ENCODE assay signal across 8 mouse cellular contexts in the genomic region with DNA sequence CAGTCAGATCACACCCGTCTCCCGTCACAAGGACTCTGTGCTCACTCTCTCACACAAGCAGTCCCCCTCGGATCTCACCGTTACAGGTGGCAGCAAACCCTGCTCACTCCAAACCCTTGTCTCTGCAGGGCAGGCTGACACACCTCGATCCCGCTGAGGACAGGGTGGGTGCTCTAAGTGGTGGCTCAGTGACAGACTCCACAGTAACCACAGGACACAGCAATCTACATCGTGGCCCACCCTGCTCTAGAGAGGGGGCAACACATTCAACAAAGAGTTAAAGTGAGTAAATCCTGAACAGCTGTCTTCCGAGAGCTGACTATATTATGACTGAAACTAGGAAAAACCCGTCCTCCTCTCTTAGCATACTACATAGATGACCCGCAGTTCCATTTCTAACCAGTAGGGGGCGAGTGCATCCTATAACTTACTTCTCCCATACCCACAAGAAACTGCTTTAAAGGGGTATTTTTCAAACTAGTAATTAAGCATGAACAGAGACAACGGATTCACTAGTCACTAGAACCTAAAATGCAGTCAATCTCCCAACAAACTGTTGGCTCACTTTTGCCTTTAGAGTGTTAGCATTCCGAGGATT. TPM values are rescaled to one million over a fixed set of nuclear protein-coding genes. Genes with fewer than 3 reads are reported as not detected.
DNase-seq lines count a peak whose midpoint lies in the region; TF ChIP-seq lines count a peak whose summit lies in the region.

No protein-coding gene starts in this region.

- no peak overlapping the region for H3K9ac ChIP-seq in CH12.LX (ENCODE audit: insufficient read depth, low read depth)

- H3K36me3 ChIP-seq in CH12.LX (replicated peaks in 1 of 2; ENCODE audit: control insufficient read depth in 1 of 2, insufficient read depth in 1 of 2, low read length in 1 of 2), result peaks cover 13 to 37% of the 10 kb centered on the region in 2 experiments
- H3K36me3 ChIP-seq in embryonic facial prominence, embryonic 10.5 days (replicated peaks), result peaks cover 26% of the 10 kb centered on the region

- intact Hi-C loops in heart, postnatal 36 days (cut with DNase I), result loop anchor here (1.0 to 5.0 kb wide), 4 partner anchors 63 to 440 kb away; no protein-coding TSS in a partner anchor

- no peak for TF ChIP-seq POLR2A in CH12.LX (IDR thresholded peaks at IDR 0.05; ENCODE audit: low read depth, low read length)

- H3K9me3 ChIP-seq in CH12.LX (replicated peaks; ENCODE audit: low read length), result no peaks in the 10 kb centered on the region
- H3K9me3 ChIP-seq in embryonic facial prominence, embryonic 10.5 days, result peaks cover 2% of the 10 kb centered on the region; the same call in 1 of the 2 replicates

- H3K79me2 ChIP-seq in CH12.LX (replicated peaks; ENCODE audit: control insufficient read depth, extremely low read depth, insufficient read depth, poor library complexity, severe bottlenecking), result no peaks in the 10 kb centered on the region

- peak; percentile 85 to 92 for TF ChIP-seq CTCF in CH12.LX (conservative IDR thresholded peaks at IDR 0.05 in 1 of 2, IDR thresholded peaks at IDR 0.05 in 1 of 2; ENCODE audit: low read depth in 2 of 2, low read length in 2 of 2)

- no peak overlapping the region for H3K4me3 ChIP-seq in CH12.LX (replicated peaks in 1 of 3; ENCODE audit: low read depth in 2 of 3, low read length in 2 of 3, poor library complexity in 1 of 3)
- no peak overlapping the region for H3K4me3 ChIP-seq in embryonic facial prominence, embryonic 10.5 days

- no peak overlapping the region for H3K4me2 ChIP-seq in CH12.LX (ENCODE audit: insufficient read depth, low read depth, poor library complexity, severe bottlenecking)

- TF ChIP-seq EP300 in CH12.LX (IDR thresholded peaks at IDR 0.05; ENCODE audit: low read length), result 0 out of 2 replicates have a peak, but pooled peaks have one; percentile 10

- peak; percentile 65 for TF ChIP-seq RAD21 in CH12.LX (IDR thresholded peaks at IDR 0.05; ENCODE audit: low read depth, low read length)

- no peaks in the 10 kb centered on the region for H3K27me3 ChIP-seq in CH12.LX (replicated peaks)
- H3K27me3 ChIP-seq in embryonic facial prominence, embryonic 10.5 days (replicated peaks; ENCODE audit: low read depth, poor library complexity, severe bottlenecking), result no peaks in the 10 kb centered on the region; the same call in 1 of the 2 replicates

- in situ Hi-C loops in CH12.LX (cut with MboI; ENCODE audit: low pct_ligation_motif_present, low pct_unique_long_range_greater_than_20kb, low sequenced_read_pairs), result no loop called here

- H3K27ac ChIP-seq in CH12.LX (ENCODE audit: insufficient read depth, low read depth), result no peak overlapping the region
- no peak overlapping the region for H3K27ac ChIP-seq in embryonic facial prominence, embryonic 10.5 days (replicated peaks)

- peak; percentile 83 for DNase-seq in CH12.LX (ENCODE audit: extremely low read depth)
- peak; percentile 39 for DNase-seq in adrenal gland, adult 8-10 months
- DNase-seq in embryonic facial prominence, embryonic 10.5 days (ENCODE audit: low spot score), result peak; percentile 71
- DNase-seq in heart, postnatal 36 days, result peak; percentile 74 to 86
- DNase-seq in layer of hippocampus, adult 18-20 months (ENCODE audit: low spot score in 2 of 2), result peak; percentile 53 to 94
- DNase-seq in lung, adult 18-20 months, result peak; percentile 48 to 65
- DNase-seq in ovary, postnatal 36 days (ENCODE audit: low spot score), result peak; percentile 24
- peak; percentile 42 to 60 for DNase-seq in thymus, postnatal 36 days

- dilution Hi-C loops in CH12.LX (cut with MboI; ENCODE audit: extremely low pct_ligation_motif_present, extremely low pct_unique_long_range_greater_than_20kb, low sequenced_read_pairs), result no loop called here

- 44% methylated on average over 13 of the region's 13 CpGs for WGBS in embryonic facial prominence, embryonic 10.5 days

- H3K4me1 ChIP-seq in CH12.LX (ENCODE audit: control insufficient read depth in 1 of 2, insufficient read depth in 2 of 2), result peaks cover 16 to 51% of the 10 kb centered on the region in 2 experiments
- peaks cover 18% of the 10 kb centered on the region for H3K4me1 ChIP-seq in embryonic facial prominence, embryonic 10.5 days

TF ChIP-seq in CH12.LX, 34 proteins besides CTCF, POLR2A, EP300 and RAD21:
- TF ChIP-seq USF2 (conservative IDR thresholded peaks at IDR 0.05; ENCODE audit: low read depth, low read length) (no peak), GABPA (IDR thresholded peaks at IDR 0.05; ENCODE audit: insufficient replicate concordance, low read depth, low read length) (no peak), MXI1 (IDR thresholded peaks at IDR 0.05; ENCODE audit: low read depth, low read length) (no peak), SMC3 (IDR thresholded peaks at IDR 0.05; ENCODE audit: low read depth, low read length) (peak; percentile 66), ZC3H11A (IDR thresholded peaks at IDR 0.05; ENCODE audit: low read depth, low read length) (0 out of 2 replicates have a peak, but pooled peaks have one; percentile 3), BHLHE40 (IDR thresholded peaks at IDR 0.05; ENCODE audit: low read depth, low read length) (0 out of 2 replicates have a peak, but pooled peaks have one; percentile 15), JUN (IDR thresholded peaks at IDR 0.05; ENCODE audit: insufficient read depth, low read depth, low read length) (no peak), IRF4 (IDR thresholded peaks at IDR 0.05; ENCODE audit: low read depth, low read length) (peak; percentile 66; the same call in 1 of the 2 replicates)

RNA-seq across cellular contexts. Expression of gene Ano10, which starts 46.7 kb away (rescaled TPM):
- total RNA-seq in CH12.LX (2012; rRNA removed), result 18.2 and 23.9 TPM in 2 replicates
- 7.3 and 9.5 TPM in 2 replicates for total RNA-seq in CH12.LX (2014; rRNA removed)
- polyA plus RNA-seq in CH12.LX (2012; ENCODE audit: insufficient read length, low read depth), result 11.4 and 12.2 TPM in 2 replicates
- total RNA-seq in adrenal gland, adult 8-10 months (2022), result 10 to 100 TPM; 75.1 to 96.2 (median 85.1) TPM
- 26.3 and 27.9 TPM in 2 replicates for polyA plus RNA-seq in embryonic facial prominence, embryonic 10.5 days (2016; fragmentation: Nextera tagmentation; extraction: Ambion mirVana)
- total RNA-seq in heart, postnatal 36 days (2021), result 100 to 1,000 TPM in 1 of 2 experiments, 10 to 100 TPM in 1; 85.6 to 154 TPM
- total RNA-seq in layer of hippocampus, adult 18-20 months (2021), result 10 to 100 TPM; 23.8 to 26.4 TPM

Comparison
In these comparisons a context has a peak if more than half of its experiments do, and no peak if none do; other contexts are left out.
1. DNase-seq: peak in every context shown above with its lines; median percentile 83 in CH12.LX; 80 in heart, postnatal 36 days; 74 in layer of hippocampus, adult 18-20 months; 71 in embryonic facial prominence, embryonic 10.5 days; 56 in lung, adult 18-20 months; 51 in thymus, postnatal 36 days; 39 in adrenal gland, adult 8-10 months; 24 in ovary, postnatal 36 days.